Mouse (Mus musculus) heart, postnatal 0 days (tissue): ENCODE measurements around the gene Fancf. TPM values are rescaled to one million over a fixed set of nuclear protein-coding genes. Genes with fewer than 3 reads are reported as not detected.

Experiments used
- ATAC-seq: fragments of 200-750 bp; cut with Nextera tagmentation; 2 replicates; pipeline ENCODE4 v1.8.0; 2017; ENCODE audit warnings: low read depth, moderate number of reproducible peaks, moderate library complexity; ENCODE audit not compliant: insufficient read depth
- DNase-seq: peaks from one replicate; pipeline ENCODE4 v3.0.0-alpha.2; 2016; ENCODE audit warnings: low spot score
- H3K27ac ChIP-seq: fragments of 300-500 bp; sonication (generic); 2 replicates; pipeline ENCODE4 v1.5.1; 2014; ENCODE audit warnings: low read depth, mild to moderate bottlenecking
- H3K27me3 ChIP-seq: fragments of 300-500 bp; sonication (generic); 2 replicates; pipeline ENCODE4 v1.6.1; 2014; ENCODE audit warnings: low read length, mixed read lengths; ENCODE audit not compliant: control insufficient read depth, insufficient read depth
- H3K36me3 ChIP-seq: fragments of 300-500 bp; sonication (generic); replicated peaks from 2 replicates; pipeline ENCODE4 v1.6.1; 2014; ENCODE audit warnings: low read length, mixed read lengths; ENCODE audit not compliant: control insufficient read depth, insufficient read depth
- H3K4me1 ChIP-seq: fragments of 300-500 bp; sonication (generic); 2 replicates; pipeline ENCODE4 v1.6.1; 2014; ENCODE audit warnings: antibody characterized with exemption; ENCODE audit not compliant: control insufficient read depth, insufficient read depth
- H3K4me2 ChIP-seq: fragments of 300-500 bp; sonication (generic); 2 replicates; pipeline ENCODE4 v1.6.1; 2014; ENCODE audit warnings: low read depth, mild to moderate bottlenecking, low read length, moderate library complexity
- H3K4me3 ChIP-seq: fragments of 300-500 bp; sonication (generic); 2 replicates; pipeline ENCODE4 v1.5.1; 2014; ENCODE audit warnings: low read depth, low read length
- H3K9ac ChIP-seq: fragments of 300-500 bp; sonication (generic); replicated peaks from 2 replicates; pipeline ENCODE4 v1.6.1; 2014; ENCODE audit warnings: low read depth, low read length, mixed read lengths
- H3K9me3 ChIP-seq: fragments of 300-500 bp; sonication (generic); replicated peaks from 2 replicates; pipeline ENCODE4 v1.6.1; 2016; ENCODE audit warnings: low read length; ENCODE audit not compliant: control insufficient read depth
- CTCF ChIP-seq: IDR thresholded peaks from 2 replicates; pipeline ENCODE4 v1.5.1; 2016; ENCODE audit warnings: antibody characterized with exemption, control low read depth, low read depth
- EP300 ChIP-seq: IDR thresholded peaks from 2 replicates; pipeline ENCODE4 v1.6.1; 2016; ENCODE audit warnings: antibody characterized with exemption, low read depth
- WGBS: fragments of 180-500 bp; shearing (Covaris S2); extraction: QIAGEN DNeasy Blood & Tissue Kit; methylation state at CpG from one replicate; pipeline ENCODE4 v1.1.7; 2014; 5-methylcytosine and 5-hydroxymethylcytosine counted together
- polyA plus RNA-seq: library from polyadenylated mRNA; unstranded; fragments of >200 nt; fragmentation: Nextera tagmentation; extraction: Ambion mirVana; gene quantifications from 2 replicates; pipeline ENCODE4 v1.2.1, GENCODE M21; 2015
- total RNA-seq: library from RNA; depleted of rRNA; stranded (reverse); fragments of >200 nt; gene quantifications from 2 replicates; pipeline ENCODE4 v1.2.3, GENCODE M21; 2014; ENCODE audit warnings: low replicate concordance

The Fancf gene
- total and polyA plus RNA-seq, 2 experiments from 2014 or later = 3.1 to 8.8 TPM

GRCm38 (mm10) chr7:51840515-51840914 lies 21.6 kb downstream of the Fancf start:
- ATAC-seq = no peak
- Histone ChIP-seq H3K9me3 (no peaks in the 10 kb centered on the region), H3K4me3 (no peak overlapping the region), H3K9ac (no peak overlapping the region), H3K4me1 (no peaks in the 10 kb centered on the region), H3K36me3 (no peaks in the 10 kb centered on the region), H3K4me2 (no peak overlapping the region), H3K27me3 (no peaks in the 10 kb centered on the region), H3K27ac (no peak overlapping the region)
- no peak for TF ChIP-seq EP300
- TF ChIP-seq CTCF = no peak
- WGBS = 62% methylated on average over 7 of the region's 7 CpGs
- no peak for DNase-seq

- no peak for TF ChIP-seq CTCF
- 39% methylated on average over 7 of the region's 7 CpGs for WGBS
- Histone ChIP-seq H3K4me1 (no peaks in the 10 kb centered on the region), H3K9me3 (no peaks in the 10 kb centered on the region), H3K36me3 (no peaks in the 10 kb centered on the region), H3K4me3 (no peak overlapping the region), H3K27me3 (no peaks in the 10 kb centered on the region), H3K9ac (no peak overlapping the region), H3K4me2 (no peak overlapping the region), H3K27ac (no peak overlapping the region)
- peak; percentile 14 for DNase-seq
- ATAC-seq = no peak
Observed at GRCm38 (mm10) chr7:51831917-51832316, 30.1 kb downstream of the Fancf start.

GRCm38 (mm10) chr7:51823562-51824338 lies 38.3 kb downstream of the Fancf start:
- no peak for ATAC-seq

GRCm38 (mm10) chr7:51821467-51821866 lies 40.6 kb downstream of the Fancf start:
- Histone ChIP-seq H3K4me1 (no peaks in the 10 kb centered on the region), H3K9me3 (no peaks in the 10 kb centered on the region), H3K4me2 (no peak overlapping the region), H3K27ac (no peak overlapping the region), H3K9ac (no peak overlapping the region), H3K27me3 (no peaks in the 10 kb centered on the region), H3K36me3 (no peaks in the 10 kb centered on the region), H3K4me3 (no peak overlapping the region)
- DNase-seq (no peak), ATAC-seq (no peak)
- no peak for TF ChIP-seq CTCF
- TF ChIP-seq EP300 = no peak
- WGBS = 60% methylated on average over 2 of the region's 2 CpGs

More at GRCm38 (mm10) chr7:51823562-51824338, 38.3 kb downstream of the Fancf start:
- no peak for DNase-seq
- no peak overlapping the region for H3K4me2 ChIP-seq
- H3K27ac ChIP-seq = no peak overlapping the region
- no peaks in the 10 kb centered on the region for H3K27me3 ChIP-seq
- TF ChIP-seq EP300 (no peak), CTCF (no peak)
- no peaks in the 10 kb centered on the region for H3K9me3 ChIP-seq
- 69% methylated on average over 7 of the region's 7 CpGs for WGBS
- H3K4me3 ChIP-seq = no peak overlapping the region
- H3K36me3 ChIP-seq = no peaks in the 10 kb centered on the region
- H3K4me1 ChIP-seq = no peaks in the 10 kb centered on the region
- H3K9ac ChIP-seq = no peak overlapping the region

GRCm38 (mm10) chr7:51819891-51820290 lies 42.2 kb downstream of the Fancf start:
- DNase-seq (no peak), ATAC-seq (no peak)
- 55% methylated on average over 1 of the region's 1 CpGs for WGBS
- H3K4me3 ChIP-seq = no peak overlapping the region
- no peaks in the 10 kb centered on the region for H3K27me3 ChIP-seq
- TF ChIP-seq CTCF (no peak), EP300 (no peak)
- H3K9ac ChIP-seq = no peak overlapping the region
- no peaks in the 10 kb centered on the region for H3K4me1 ChIP-seq
- no peaks in the 10 kb centered on the region for H3K36me3 ChIP-seq
- H3K27ac ChIP-seq = no peak overlapping the region
- no peaks in the 10 kb centered on the region for H3K9me3 ChIP-seq
- no peak overlapping the region for H3K4me2 ChIP-seq
